Mouse (Mus musculus) testis, adult 2 months (tissue): ENCODE measurements around the gene Vars2.

Experiments used
- CTCF ChIP-seq: fragments of 200-500 bp; IDR thresholded peaks from 2 replicates; pipeline ENCODE4 v1.5.1; 2012; ENCODE audit warnings: low read depth, mild to moderate bottlenecking, inconsistent platforms, low read length, moderate library complexity; ENCODE audit not compliant: control insufficient read depth, insufficient read depth, insufficient replicate concordance
- POLR2A ChIP-seq: fragments of 200-500 bp; IDR thresholded peaks from 2 replicates; pipeline ENCODE4 v1.6.1; 2012; ENCODE audit warnings: low read depth, mild to moderate bottlenecking, inconsistent platforms, low read length, moderate library complexity; ENCODE audit not compliant: control insufficient read depth

- no peak for TF ChIP-seq POLR2A
- TF ChIP-seq CTCF, result peak; percentile 47; the same call in 1 of the 2 replicates
Measured at GRCm38 (mm10) chr17:35665957-35666515, 1.4 kb downstream of the Vars2 start.
